Mouse (Mus musculus) bone marrow macrophage, adult 2 months (primary cell): ENCODE results near the gene Kdm2b.

Source experiments
- CTCF ChIP-seq: IDR thresholded peaks from 2 replicates; pipeline ENCODE4 v1.5.1; 2012; ENCODE audit warnings: low read depth, mild to moderate bottlenecking, low read length, moderate library complexity
- POLR2A ChIP-seq: IDR thresholded peaks from 2 replicates; pipeline ENCODE4 v1.6.1; 2012; ENCODE audit warnings: mild to moderate bottlenecking, low read depth, low read length, borderline replicate concordance

DNA sequence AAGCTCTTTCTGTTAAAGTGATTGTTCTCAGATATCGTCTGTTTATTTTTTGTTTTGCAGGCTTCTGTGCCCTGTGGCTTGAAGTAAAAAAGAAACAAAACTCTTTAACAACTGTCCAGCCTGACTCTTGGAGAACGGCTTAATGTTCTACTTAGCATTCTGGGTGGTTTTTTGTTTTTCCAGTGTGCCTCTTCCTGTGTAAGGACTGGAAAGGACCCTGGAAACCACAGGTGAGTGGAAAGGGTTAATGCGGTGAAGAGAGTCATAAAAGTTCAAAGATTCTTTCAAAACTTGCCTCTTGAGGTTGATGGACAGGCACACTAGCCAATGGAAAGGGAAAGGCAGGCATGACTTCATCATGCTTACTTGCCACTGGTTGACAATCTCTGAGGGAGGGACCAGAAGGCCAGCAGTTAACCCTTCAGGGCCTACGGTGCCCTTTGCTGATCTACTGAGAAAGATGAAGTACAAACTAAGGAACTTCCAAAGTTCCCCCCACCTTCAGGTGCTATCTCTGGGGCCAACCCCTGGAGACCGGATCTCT lies 4.8 kb upstream of the Kdm2b start:
- TF ChIP-seq CTCF: no peak
- no peak for TF ChIP-seq POLR2A
